8 mouse cellular contexts compared by ENCODE assay signal in genomic region chrX:37191105-37191743, GRCm38 (mm10). TPM values are rescaled to one million over a fixed set of nuclear protein-coding genes. Genes with fewer than 3 reads are reported as not detected.
DNase-seq lines count a peak whose midpoint lies in the region; ATAC-seq and TF ChIP-seq lines count a peak whose summit lies in the region.

Gene Ndufa1 (minus strand): TSS chrX:37191163.
Gene Rnf113a1 (plus strand): TSS chrX:37191245.

- peak within 1 kb of the TSS; percentile 81 for H3K9ac ChIP-seq in MEL (ENCODE audit: control insufficient read depth, low read depth, low read length, poor library complexity, severe bottlenecking)
- H3K9ac ChIP-seq in forebrain, postnatal 0 days, result peak within 1 kb of the TSS; percentile 57
- H3K9ac ChIP-seq in neural tube, embryonic 15.5 days (replicated peaks), result peak within 1 kb of the TSS; percentile 51

- WGBS in forebrain, postnatal 0 days, result 24% methylated on average over 60 of the region's 63 CpGs
- WGBS in lung, adult 2 months, result 32% methylated on average over 63 of the region's 63 CpGs
- 20% methylated on average over 62 of the region's 63 CpGs for WGBS in neural tube, embryonic 15.5 days

- TF ChIP-seq POLR2A in MEL (IDR thresholded peaks at IDR 0.05; ENCODE audit: control insufficient read depth in 1 of 2, insufficient read depth in 1 of 2, low read depth in 1 of 2, low read length in 2 of 2, poor library complexity in 1 of 2), result peak in 1 of 2 experiments; percentile 63; a peak in 1 of 4 replicates
- TF ChIP-seq POLR2A in lung, adult 2 months (IDR thresholded peaks at IDR 0.05; ENCODE audit: borderline replicate concordance, extremely low read depth, low read depth, low read length), result no peak

- no peak; a peak in 1 of 4 replicates for TF ChIP-seq EP300 in MEL (IDR thresholded peaks at IDR 0.05; ENCODE audit: low read depth in 1 of 2, low read length in 2 of 2)

- no peaks in the 10 kb centered on the region for H3K9me3 ChIP-seq in MEL (replicated peaks; ENCODE audit: insufficient read depth, low read length)
- no peaks in the 10 kb centered on the region for H3K9me3 ChIP-seq in forebrain, postnatal 0 days (ENCODE audit: low read length)
- H3K9me3 ChIP-seq in neural tube, embryonic 15.5 days (replicated peaks), result no peaks in the 10 kb centered on the region

- H3K27me3 ChIP-seq in MEL (ENCODE audit: control insufficient read depth in 1 of 2, insufficient read depth in 2 of 2, low read length in 2 of 2), result no peaks in the 10 kb centered on the region
- no peaks in the 10 kb centered on the region for H3K27me3 ChIP-seq in forebrain, postnatal 0 days (ENCODE audit: insufficient read depth, low read length)
- H3K27me3 ChIP-seq in neural tube, embryonic 15.5 days (replicated peaks), result no peaks in the 10 kb centered on the region

- H3K4me2 ChIP-seq in forebrain, postnatal 0 days (ENCODE audit: low read depth), result peak within 1 kb of the TSS; percentile 52
- H3K4me2 ChIP-seq in neural tube, embryonic 15.5 days, result peak within 1 kb of the TSS; percentile 57

- TF ChIP-seq CTCF in MEL (IDR thresholded peaks at IDR 0.05 in 2 of 3, conservative IDR thresholded peaks at IDR 0.05 in 1 of 3; ENCODE audit: control insufficient read depth in 1 of 3, insufficient read depth in 1 of 3, low read depth in 2 of 3, low read length in 3 of 3, poor library complexity in 1 of 3, severe bottlenecking in 1 of 3), result no peak
- no peak for TF ChIP-seq CTCF in forebrain, postnatal 0 days (IDR thresholded peaks at IDR 0.05; ENCODE audit: low read depth)
- no peak for TF ChIP-seq CTCF in layer of hippocampus, adult 2 months (conservative IDR thresholded peaks at IDR 0.05)
- no peak for TF ChIP-seq CTCF in lung, adult 2 months (IDR thresholded peaks at IDR 0.05; ENCODE audit: insufficient read depth, low read length)

- peak; percentile 87 for DNase-seq in MEL (ENCODE audit: low read depth, low spot score)
- DNase-seq in cerebellum, adult 18-20 months, result peak; percentile 84 to 89
- DNase-seq in forebrain, postnatal 0 days, result peak; percentile 81
- DNase-seq in heart, postnatal 4 days, result peak; percentile 83
- DNase-seq in layer of hippocampus, adult 2 months (ENCODE audit: low spot score in 2 of 2), result peak; percentile 76 to 79
- peak; percentile 78 for DNase-seq in lung, adult 2 months
- DNase-seq in testis, postnatal 10 days (ENCODE audit: low spot score), result peak; percentile 84

- peak within 1 kb of the TSS; percentile 92 to 100 for H3K4me3 ChIP-seq in MEL (ENCODE audit: control insufficient read depth in 1 of 2, insufficient read depth in 1 of 2, low read depth in 2 of 2, low read length in 2 of 2)
- H3K4me3 ChIP-seq in forebrain, postnatal 0 days (ENCODE audit: low read depth, low read length), result peak within 1 kb of the TSS; percentile 48
- peak within 1 kb of the TSS; percentile 66 for H3K4me3 ChIP-seq in layer of hippocampus, adult 2 months
- peak within 1 kb of the TSS; percentile 84 for H3K4me3 ChIP-seq in lung, adult 2 months (replicated peaks; ENCODE audit: extremely low read depth, low read depth, low read length)
- H3K4me3 ChIP-seq in neural tube, embryonic 15.5 days (replicated peaks), result peak within 1 kb of the TSS; percentile 53

- peaks cover 0 to 4% of the 10 kb centered on the region in 2 experiments for H3K4me1 ChIP-seq in MEL (ENCODE audit: control insufficient read depth in 1 of 2, insufficient read depth in 2 of 2, low read length in 2 of 2)
- H3K4me1 ChIP-seq in forebrain, postnatal 0 days (ENCODE audit: insufficient read depth), result no peaks in the 10 kb centered on the region
- H3K4me1 ChIP-seq in lung, adult 2 months (ENCODE audit: control insufficient read depth, insufficient read depth, low read length), result no peaks in the 10 kb centered on the region
- peaks cover 16% of the 10 kb centered on the region; the same call in 1 of the 2 replicates for H3K4me1 ChIP-seq in neural tube, embryonic 15.5 days

- H3K27ac ChIP-seq in MEL (ENCODE audit: control insufficient read depth, low read depth, low read length), result peak within 1 kb of the TSS; percentile 38
- H3K27ac ChIP-seq in forebrain, postnatal 0 days (ENCODE audit: low read depth, low read length), result peak within 1 kb of the TSS; percentile 80
- peak within 1 kb of the TSS; percentile 82 for H3K27ac ChIP-seq in layer of hippocampus, adult 2 months
- peak within 1 kb of the TSS; percentile 84 for H3K27ac ChIP-seq in neural tube, embryonic 15.5 days (replicated peaks)

- no peak for TF ChIP-seq RAD21 in MEL (IDR thresholded peaks at IDR 0.05; ENCODE audit: low read depth, low read length)

- peak; percentile 90 for ATAC-seq in forebrain, postnatal 0 days
- peak; percentile 92 for ATAC-seq in neural tube, embryonic 15.5 days (ENCODE audit: low FRiP score)

- peaks cover 0 to 7% of the 10 kb centered on the region in 2 experiments; a peak in 3 of 4 replicates for H3K36me3 ChIP-seq in MEL (ENCODE audit: control insufficient read depth in 1 of 2, insufficient read depth in 2 of 2, low read length in 2 of 2)
- H3K36me3 ChIP-seq in forebrain, postnatal 0 days (ENCODE audit: insufficient read depth), result no peaks in the 10 kb centered on the region
- H3K36me3 ChIP-seq in neural tube, embryonic 15.5 days, result 0 out of 2 replicates have a peak, but pooled peaks cover 2% of the 10 kb centered on the region

- peaks cover 20% of the 10 kb centered on the region for H3K79me2 ChIP-seq in MEL (ENCODE audit: control insufficient read depth, insufficient read depth, low read length, poor library complexity)

TF ChIP-seq in MEL, 35 proteins besides CTCF, POLR2A, EP300 and RAD21:
- TF ChIP-seq MAZ (IDR thresholded peaks at IDR 0.05; ENCODE audit: low read depth, low read length) (peak; percentile 49; the same call in 1 of the 2 replicates), JUND (IDR thresholded peaks at IDR 0.05; ENCODE audit: low read depth, low read length) (no peak), USF1 (IDR thresholded peaks at IDR 0.05; ENCODE audit: low read depth, low read length) (0 out of 2 replicates have a peak, but pooled peaks have one; percentile 3), MYC (IDR thresholded peaks at IDR 0.05; ENCODE audit: low read depth, low read length) (0 out of 2 replicates have a peak, but pooled peaks have one; percentile 29), TCF12 (IDR thresholded peaks at IDR 0.05; ENCODE audit: low read depth, low read length) (peak; percentile 45; the same call in 1 of the 2 replicates), POLR2AphosphoS2 (IDR thresholded peaks at IDR 0.05; ENCODE audit: low read length) (0 out of 2 replicates have a peak, but pooled peaks have one; percentile 38), MAX (IDR thresholded peaks at IDR 0.05; ENCODE audit: low read length) (0 out of 2 replicates have a peak, but pooled peaks have one; percentile 37), TBP (IDR thresholded peaks at IDR 0.05; ENCODE audit: low read depth, low read length) (no peak), GABPA (IDR thresholded peaks at IDR 0.05; ENCODE audit: low read depth, low read length) (no peak), ELF1 (IDR thresholded peaks at IDR 0.05; ENCODE audit: low read depth, low read length) (peak; percentile 90), NELFE (IDR thresholded peaks at IDR 0.05; ENCODE audit: low read depth, low read length) (peak; percentile 56), MXI1 (IDR thresholded peaks at IDR 0.05; ENCODE audit: low read depth, low read length) (peak; percentile 89), SIN3A (IDR thresholded peaks at IDR 0.05; ENCODE audit: low read length) (peak; percentile 93), ETS1 (IDR thresholded peaks at IDR 0.05; ENCODE audit: low read depth, low read length) (peak; percentile 21; the same call in 1 of the 2 replicates), KAT2A (conservative IDR thresholded peaks at IDR 0.05; ENCODE audit: low read depth, low read length) (peak; percentile 53; the same call in 1 of the 2 replicates), GATA1 (IDR thresholded peaks at IDR 0.05; ENCODE audit: low read depth, low read length) (no peak), HCFC1 (IDR thresholded peaks at IDR 0.05; ENCODE audit: low read depth, low read length) (peak; percentile 89)
TF ChIP-seq in MEL: peak in this region for 13.

RNA-seq across cellular contexts. Expression of gene Ndufa1, which starts in this region (rescaled TPM):
- total RNA-seq in MEL (2012; rRNA removed), result 322 and 341 TPM in 2 replicates
- polyA plus RNA-seq in MEL (2012; ENCODE audit: insufficient read depth in 1 of 2, insufficient read length in 2 of 2, low read depth in 1 of 2, low replicate concordance in 2 of 2, missing spikeins in 1 of 2), result 100 to 1,000 TPM in 1 of 2 experiments, not detected in 1; 245 TPM
- 189 and 244 TPM in 2 replicates for total RNA-seq in forebrain, postnatal 0 days (2014; rRNA removed)
- polyA plus RNA-seq in forebrain, postnatal 0 days (2015; fragmentation: Nextera tagmentation; extraction: Ambion mirVana), result 644 and 741 TPM in 2 replicates
- total RNA-seq in heart, postnatal 4 days (2021), result 100 to 1,000 TPM; 565 to 671 TPM
- 100 to 1,000 TPM; 200 to 205 TPM for total RNA-seq in layer of hippocampus, adult 2 months (2021)
- polyA plus RNA-seq in lung, adult 2 months (2012; rRNA removed), result 175 and 198 TPM in 2 replicates
- 742 and 895 TPM in 2 replicates for polyA plus RNA-seq in neural tube, embryonic 15.5 days (2015; fragmentation: Nextera tagmentation; extraction: Ambion mirVana)

RNA-seq across cellular contexts. Expression of gene Rnf113a1, which starts in this region (rescaled TPM):
- total RNA-seq in MEL (2012; rRNA removed), result 6.1 and 6.7 TPM in 2 replicates
- polyA plus RNA-seq in MEL (2012; ENCODE audit: insufficient read depth in 1 of 2, insufficient read length in 2 of 2, low read depth in 1 of 2, low replicate concordance in 2 of 2, missing spikeins in 1 of 2), result 1 to 10 TPM in 1 of 2 experiments, not detected in 1; 8.8 TPM
- total RNA-seq in forebrain, postnatal 0 days (2014; rRNA removed), result 4.2 and 7.8 TPM in 2 replicates
- polyA plus RNA-seq in forebrain, postnatal 0 days (2015; fragmentation: Nextera tagmentation; extraction: Ambion mirVana), result 22.9 and 24.0 TPM in 2 replicates
- total RNA-seq in heart, postnatal 4 days (2021), result 1 to 10 TPM; 3.1 to 3.7 TPM
- 1 to 10 TPM; 7.9 to 9.4 TPM for total RNA-seq in layer of hippocampus, adult 2 months (2021)
- polyA plus RNA-seq in lung, adult 2 months (2012; rRNA removed), result 1.9 and 2.1 TPM in 2 replicates
- polyA plus RNA-seq in neural tube, embryonic 15.5 days (2015; fragmentation: Nextera tagmentation; extraction: Ambion mirVana), result 23.7 and 27.3 TPM in 2 replicates

Comparison
In these comparisons a context has a peak if more than half of its experiments do, and no peak if none do; other contexts are left out.
1. Peak in every context shown above with its lines: DNase-seq, ATAC-seq, H3K4me3 ChIP-seq and H3K27ac ChIP-seq.